Mouse (Mus musculus) neural tube, embryonic 10.5 days (tissue): ENCODE measurements around the gene Phxr2.

Experiments
- DNase-seq: peaks from one replicate; pipeline ENCODE4 v3.0.0-alpha.2; 2017; ENCODE audit warnings: low spot score; ENCODE audit errors: extremely low spot score

Gene Phxr2

DNA sequence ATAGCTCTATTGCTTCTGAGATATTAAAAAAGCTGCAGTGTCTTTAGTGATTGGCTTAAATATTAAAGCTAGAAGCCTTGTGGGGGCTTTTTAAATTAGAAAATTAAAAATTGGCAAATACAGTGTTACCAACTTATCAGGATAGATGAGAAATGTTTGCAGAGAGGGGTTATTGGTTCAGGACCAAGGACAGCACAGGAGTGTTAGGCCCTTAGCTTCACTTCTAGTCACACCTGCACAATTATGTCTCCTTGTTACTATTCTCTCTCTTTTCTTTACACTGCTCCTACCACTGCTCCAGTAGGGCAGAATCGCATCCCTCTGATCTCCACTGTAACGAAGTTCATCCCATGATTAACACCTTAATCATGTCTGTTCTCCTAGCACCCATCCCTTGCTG is 31.0 kb downstream of the Phxr2 start:
- no peak for DNase-seq

DNA sequence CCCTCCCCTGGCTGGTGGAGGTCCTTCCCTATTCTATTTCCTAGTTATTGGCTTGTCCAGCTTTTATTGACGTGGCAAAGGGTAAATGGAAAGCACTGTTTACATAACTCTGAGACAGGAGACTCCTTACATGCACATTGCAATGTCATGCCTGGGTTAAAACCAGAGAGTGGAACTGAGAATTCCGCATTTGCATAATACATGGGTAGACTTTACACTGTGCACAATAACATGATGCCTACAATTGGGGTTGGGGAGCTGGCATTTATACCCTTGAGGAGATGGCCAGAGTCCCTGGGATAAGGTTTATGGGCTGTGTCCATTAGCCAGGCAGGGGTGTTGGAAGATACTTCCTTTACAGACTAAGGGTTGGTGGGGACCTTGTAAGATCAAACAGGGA is 32.8 kb downstream of the Phxr2 start:
- DNase-seq: no peak

GRCm38 (mm10) chr10:99089906-99090305 is 36.2 kb downstream of the Phxr2 start:
- DNase-seq: no peak

- DNase-seq: no peak
Observed at GRCm38 (mm10) chr10:99086029-99086428, 40.1 kb downstream of the Phxr2 start.

DNA sequence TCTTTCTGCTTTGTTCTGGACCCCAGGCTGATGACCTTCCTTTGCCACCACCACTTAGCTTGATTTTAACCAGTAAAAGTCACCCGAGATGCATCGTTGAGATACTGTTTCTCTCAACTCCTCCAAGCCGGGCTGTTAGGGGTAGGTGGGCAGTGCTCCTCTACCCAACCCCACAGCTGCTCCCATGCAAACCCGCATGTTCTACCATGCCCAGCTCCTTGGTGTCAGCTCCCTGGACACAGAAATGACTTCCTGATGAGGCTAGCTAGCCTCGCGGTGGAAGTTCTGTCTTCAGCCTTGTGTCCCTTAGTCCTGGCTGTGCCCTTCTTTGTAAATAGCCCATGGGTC is 40.9 kb downstream of the Phxr2 start:
- no peak for DNase-seq

DNA sequence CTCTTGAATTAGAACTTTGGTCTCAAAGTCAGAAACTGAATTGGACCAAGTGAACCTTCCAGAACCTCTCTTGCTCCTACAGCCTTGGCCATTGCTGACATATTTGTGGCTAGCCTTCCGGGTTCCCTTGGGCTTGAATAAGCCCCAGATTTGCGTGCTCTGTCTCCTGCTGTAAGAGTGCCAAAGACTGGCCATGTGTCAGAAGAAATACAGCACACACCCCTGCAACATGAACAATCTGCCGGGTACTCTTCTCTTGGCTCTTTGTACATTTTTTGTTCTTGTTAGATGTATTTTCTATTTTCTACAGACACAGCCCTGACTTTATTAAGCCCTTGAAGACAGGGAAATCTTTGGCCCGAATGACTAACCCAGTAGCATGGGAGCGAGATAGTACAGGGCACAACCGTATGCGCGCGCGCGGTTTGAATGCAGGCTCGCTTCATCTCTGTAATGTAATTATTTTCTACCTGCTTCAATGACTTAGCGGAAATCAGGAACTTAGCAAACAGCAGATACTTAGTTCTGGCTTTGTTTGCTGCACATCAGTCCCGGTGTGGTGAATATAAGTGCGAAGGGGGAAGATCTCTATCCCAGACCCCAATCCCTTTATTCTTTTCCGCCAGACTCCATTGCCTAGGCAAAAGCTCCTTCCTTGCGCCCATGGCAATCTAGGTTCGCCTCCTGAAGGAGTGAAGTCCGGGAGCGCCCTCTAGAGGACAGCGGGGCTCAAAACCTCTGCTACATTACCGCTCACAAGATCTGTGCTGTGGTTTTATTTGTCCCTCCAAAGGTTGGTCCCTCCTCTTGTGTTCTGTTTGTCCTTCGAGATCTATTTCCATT is 41.5 kb downstream of the Phxr2 start:
- DNase-seq: peak; percentile 87

GRCm38 (mm10) chr10:99083431-99084003 is 42.6 kb downstream of the Phxr2 start:
- DNase-seq: no peak

- no peak for DNase-seq
Observed at GRCm38 (mm10) chr10:99081569-99081990, 44.5 kb downstream of the Phxr2 start.

- no peak for DNase-seq
Observed at GRCm38 (mm10) chr10:99078621-99079020, 47.5 kb downstream of the Phxr2 start.

- no peak for DNase-seq
Observed at GRCm38 (mm10) chr10:99076113-99076895, 49.8 kb downstream of the Phxr2 start.
